Mouse (Mus musculus): ENCODE data around the gene Ms4a1. TPM values are rescaled to one million over a fixed set of nuclear protein-coding genes. Genes with fewer than 3 reads are reported as not detected.

Gene Ms4a1
- polyA plus RNA-seq, 1 experiment, result not detected

DNA sequence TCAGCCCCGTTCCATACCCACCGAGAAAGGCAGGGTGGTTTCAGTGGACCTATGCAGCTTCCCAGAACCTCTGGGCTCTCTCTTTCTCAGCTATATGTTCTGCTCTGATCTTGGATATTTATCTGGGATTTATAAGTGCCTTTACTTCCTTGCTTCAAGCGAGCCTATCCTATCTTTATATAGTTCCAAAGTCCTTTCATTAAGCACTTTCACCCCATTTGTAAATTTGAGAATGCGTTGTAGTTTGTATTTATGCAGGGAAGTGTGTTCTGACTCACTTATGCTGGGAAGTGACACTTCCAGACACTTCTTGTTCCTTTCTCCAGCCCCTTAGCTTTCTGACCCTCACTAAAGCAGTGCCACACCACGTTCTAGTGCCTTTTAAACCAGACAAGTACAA lies 33.7 kb downstream of the Ms4a1 start, which contains the start of gene Ms4a12:
Gene Ms4a12, minus strand, starts transcription at position 101 of the 400 bp plus-strand sequence.
- Histone ChIP-seq H3K9me3 (no peaks in the 10 kb centered on the region), H3K27me3 (replicated peaks) (no peaks in the 10 kb centered on the region), H3K4me3 (replicated peaks) (no peak within 1 kb of the TSS), H3K4me1 (no peaks in the 10 kb centered on the region), H3K36me3 (replicated peaks; ENCODE audit: low read length) (no peaks in the 10 kb centered on the region)
- no peak for TF ChIP-seq FLI1 (IDR thresholded peaks at IDR 0.05; ENCODE audit: low read length)
- TF ChIP-seq GATA1 (IDR thresholded peaks at IDR 0.05; ENCODE audit: borderline replicate concordance, low read length), result no peak

Other genes starting within 250 kb of the Ms4a1 start
- not detected in 2 replicates for gene Ms4a18, start 248.2 kb downstream of the Ms4a1 start, polyA plus RNA-seq (2012; ENCODE audit: insufficient read depth, low replicate concordance)
- gene Ms4a8a, start 185.1 kb downstream of the Ms4a1 start, polyA plus RNA-seq (2012; ENCODE audit: insufficient read depth, low replicate concordance), result not detected in 2 replicates
- not detected in 2 replicates for gene 1700017D01Rik, start 135.4 kb downstream of the Ms4a1 start, polyA plus RNA-seq (2012; ENCODE audit: insufficient read depth, low replicate concordance)
- gene 1700025F22Rik, start 100.9 kb downstream of the Ms4a1 start, polyA plus RNA-seq (2012; ENCODE audit: insufficient read depth, low replicate concordance), result not detected in 2 replicates
- gene Ms4a13, start 69.5 kb downstream of the Ms4a1 start, polyA plus RNA-seq (2012; ENCODE audit: insufficient read depth, low replicate concordance), result not detected in 2 replicates
- not detected in 2 replicates for gene Ms4a12, start 33.8 kb downstream of the Ms4a1 start, polyA plus RNA-seq (2012; ENCODE audit: insufficient read depth, low replicate concordance)
- not detected in 2 replicates for gene Ms4a5, start 17.6 kb upstream of the Ms4a1 start, polyA plus RNA-seq (2012; ENCODE audit: insufficient read depth, low replicate concordance)
- gene Ms4a14, start 48.2 kb upstream of the Ms4a1 start, polyA plus RNA-seq (2012; ENCODE audit: insufficient read depth, low replicate concordance), result 0.16 TPM in 1 of 2 replicates, not detected in the other
- gene Ms4a7, start 69.9 kb upstream of the Ms4a1 start, polyA plus RNA-seq (2012; ENCODE audit: insufficient read depth, low replicate concordance), result 0.45 and 34.8 TPM in 2 replicates
- 1.2 TPM in 1 of 2 replicates, not detected in the other for gene Ms4a4a, start 109.3 kb upstream of the Ms4a1 start, polyA plus RNA-seq (2012; ENCODE audit: insufficient read depth, low replicate concordance)
- gene Ms4a4c, start 138.5 kb upstream of the Ms4a1 start, polyA plus RNA-seq (2012; ENCODE audit: insufficient read depth, low replicate concordance), result 1.8 TPM in 1 of 2 replicates, not detected in the other
- 0.38 TPM in 1 of 2 replicates, not detected in the other for gene Ms4a4b, start 177.3 kb upstream of the Ms4a1 start, polyA plus RNA-seq (2012; ENCODE audit: insufficient read depth, low replicate concordance)
- 4.0 TPM in 1 of 2 replicates, not detected in the other for gene Ms4a6c, start 203.1 kb upstream of the Ms4a1 start, polyA plus RNA-seq (2012; ENCODE audit: insufficient read depth, low replicate concordance)
- 0.17 TPM in 1 of 2 replicates, not detected in the other for gene Gm8369, start 219.7 kb upstream of the Ms4a1 start, polyA plus RNA-seq (2012; ENCODE audit: insufficient read depth, low replicate concordance)

Data from megakaryocyte, embryonic 14.5 days (primary cell).